Mouse (Mus musculus) liver, embryonic 12.5 days (tissue): Measurements from ENCODE around the gene Rere. TPM values are rescaled to one million over a fixed set of nuclear protein-coding genes. Genes with fewer than 3 reads are reported as not detected.
"Not testable (repeated sequence)": the region's sequence is repeated elsewhere in the genome, so short reads cannot be mapped to it uniquely, and the experiment has no call there.

Source experiments
- ATAC-seq: fragments of 200-750 bp; cut with Nextera tagmentation; 2 replicates; pipeline ENCODE4 v1.8.0; 2017; ENCODE audit warnings: moderate number of reproducible peaks, mild to moderate bottlenecking, moderate library complexity
- H3K27ac ChIP-seq: fragments of 300-500 bp; sonication (generic); 2 replicates; pipeline ENCODE4 v1.5.1; 2016; ENCODE audit warnings: mild to moderate bottlenecking
- H3K27me3 ChIP-seq: fragments of 300-500 bp; sonication (generic); replicated peaks from 2 replicates; pipeline ENCODE4 v1.6.1; 2016; ENCODE audit warnings: mild to moderate bottlenecking, moderate library complexity
- H3K36me3 ChIP-seq: fragments of 300-500 bp; sonication (generic); 2 replicates; pipeline ENCODE4 v1.6.1; 2016; ENCODE audit warnings: mild to moderate bottlenecking, moderate library complexity
- H3K4me1 ChIP-seq: fragments of 300-500 bp; sonication (generic); 2 replicates; pipeline ENCODE4 v1.6.1; 2016
- H3K4me2 ChIP-seq: fragments of 300-500 bp; sonication (generic); 2 replicates; pipeline ENCODE4 v1.6.1; 2016; ENCODE audit warnings: mild to moderate bottlenecking, moderate library complexity
- H3K4me3 ChIP-seq: fragments of 300-500 bp; sonication (generic); 2 replicates; pipeline ENCODE4 v1.5.1; 2016; ENCODE audit warnings: mild to moderate bottlenecking, moderate library complexity
- H3K9ac ChIP-seq: fragments of 300-500 bp; sonication (generic); 2 replicates; pipeline ENCODE4 v1.6.1; 2016; ENCODE audit warnings: mild to moderate bottlenecking, moderate library complexity
- H3K9me3 ChIP-seq: fragments of 300-500 bp; sonication (generic); replicated peaks from 2 replicates; pipeline ENCODE4 v1.6.1; 2016; ENCODE audit warnings: mild to moderate bottlenecking, moderate library complexity
- WGBS: fragments of 180-500 bp; shearing (Covaris S2); methylation state at CpG from one replicate; pipeline ENCODE4 v1.1.7; 2016; ENCODE audit not compliant: insufficient replicate concordance; 5-methylcytosine and 5-hydroxymethylcytosine counted together
- polyA plus RNA-seq: library from polyadenylated mRNA; unstranded; fragments of >200 nt; fragmentation: Nextera tagmentation; extraction: Ambion mirVana; gene quantifications from 2 replicates; pipeline ENCODE4 v1.2.1, GENCODE M21; 2016

The Rere gene
- polyA plus RNA-seq, 1 experiment from 2014 or later = 11.6 TPM

DNA sequence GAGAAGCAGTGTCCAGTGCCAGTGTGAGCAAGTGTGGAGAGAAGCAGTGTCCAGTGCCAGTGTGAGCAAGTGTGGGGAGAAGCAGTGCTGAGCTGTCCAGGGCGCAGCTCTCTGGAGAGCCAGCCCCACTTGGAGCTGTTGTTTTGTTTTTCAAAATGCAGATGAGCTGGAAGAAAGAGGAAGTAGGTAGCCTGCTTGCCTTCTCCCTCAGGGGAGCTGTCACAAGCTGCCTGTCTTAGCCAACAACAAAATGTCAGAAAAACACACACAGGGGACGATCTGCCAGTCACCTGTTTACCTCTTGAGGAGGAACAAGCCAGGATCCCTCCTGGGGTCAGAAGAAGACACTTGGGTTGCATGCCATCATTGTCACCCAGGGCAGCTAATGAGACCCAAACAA, 204.7 kb downstream of the Rere start:
- ATAC-seq = no peak
- Histone ChIP-seq H3K36me3 (peaks cover 9% of the 10 kb centered on the region; the same call in 1 of the 2 replicates), H3K9me3 (no peaks in the 10 kb centered on the region), H3K9ac (no peak overlapping the region), H3K4me1 (peaks cover 41% of the 10 kb centered on the region), H3K4me2 (no peak overlapping the region), H3K27ac (no peak overlapping the region), H3K4me3 (no peak overlapping the region), H3K27me3 (no peaks in the 10 kb centered on the region)
- WGBS = 22% methylated on average over 2 of the region's 2 CpGs

DNA sequence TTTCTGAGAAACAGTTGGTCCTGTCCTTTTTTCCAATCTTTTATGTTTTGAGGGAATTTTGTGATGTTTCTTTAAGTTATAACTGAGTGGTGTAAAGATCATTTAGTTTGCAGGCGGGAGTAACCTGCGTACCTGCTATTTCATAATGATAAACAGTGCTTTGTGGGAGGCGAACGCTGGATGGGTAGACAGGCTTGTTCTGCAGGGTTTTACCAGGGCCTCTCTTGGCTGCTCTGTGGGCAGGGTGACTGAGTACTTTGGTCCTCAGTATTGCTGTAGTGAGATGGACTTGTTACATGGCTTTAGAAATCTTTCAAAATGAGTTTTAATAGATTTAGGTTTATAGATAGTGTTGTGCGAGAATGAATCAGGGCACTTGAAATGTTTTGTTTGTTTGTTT, 205.7 kb downstream of the Rere start:
- no peaks in the 10 kb centered on the region for H3K9me3 ChIP-seq
- no peak overlapping the region for H3K4me3 ChIP-seq
- no peak overlapping the region for H3K4me2 ChIP-seq
- H3K4me1 ChIP-seq = peaks cover 41% of the 10 kb centered on the region
- peaks cover 2% of the 10 kb centered on the region; the same call in 1 of the 2 replicates for H3K36me3 ChIP-seq
- ATAC-seq = no peak
- H3K27me3 ChIP-seq = no peaks in the 10 kb centered on the region
- no peak overlapping the region for H3K9ac ChIP-seq
- 75% methylated on average over 5 of the region's 5 CpGs for WGBS
- H3K27ac ChIP-seq = no peak overlapping the region

DNA sequence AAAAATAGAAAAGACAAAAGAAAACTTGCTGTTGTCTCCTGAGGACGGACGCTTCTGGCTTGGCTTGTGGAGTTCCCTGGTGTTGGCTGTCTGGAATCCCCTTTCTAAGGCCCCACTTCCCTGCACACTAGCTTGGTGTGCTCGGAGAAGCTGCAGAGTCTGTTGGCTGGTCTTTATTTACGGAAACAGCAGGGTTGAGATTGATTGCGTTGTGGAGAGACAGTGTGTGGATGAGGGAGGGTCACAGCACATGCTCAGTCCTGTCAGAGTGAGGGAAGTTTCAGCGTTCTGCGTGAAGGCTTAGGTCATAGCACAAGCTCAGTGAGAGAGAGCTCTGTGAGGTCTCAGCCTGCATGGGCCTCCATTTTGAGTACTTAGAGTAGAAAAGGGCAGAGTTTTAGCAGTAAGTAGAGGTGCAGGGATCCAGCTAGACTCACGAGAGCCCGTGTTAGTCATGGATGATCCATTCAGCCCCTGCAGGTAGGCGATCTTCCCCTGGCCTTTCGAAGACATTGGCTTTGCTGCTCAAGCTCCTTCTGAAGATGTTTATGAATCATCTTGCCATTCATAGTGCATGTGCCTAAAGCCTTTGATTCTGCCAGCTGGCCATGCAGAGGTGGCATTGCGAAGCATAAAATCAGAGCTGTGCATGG, 206.8 kb downstream of the Rere start:
- peaks cover 47% of the 10 kb centered on the region for H3K4me1 ChIP-seq
- H3K27me3 ChIP-seq = no peaks in the 10 kb centered on the region
- H3K27ac ChIP-seq = peak overlapping the region; percentile 37
- H3K9ac ChIP-seq = 0 out of 2 replicates have a peak overlapping the region, but pooled peaks have one; percentile 1
- H3K36me3 ChIP-seq = no peaks in the 10 kb centered on the region
- peak overlapping the region; percentile 48 for H3K4me2 ChIP-seq
- peak; percentile 58 for ATAC-seq
- H3K4me3 ChIP-seq = peak overlapping the region; percentile 7; the same call in 1 of the 2 replicates
- H3K9me3 ChIP-seq = no peaks in the 10 kb centered on the region
- 33% methylated on average over 12 of the region's 12 CpGs for WGBS

DNA sequence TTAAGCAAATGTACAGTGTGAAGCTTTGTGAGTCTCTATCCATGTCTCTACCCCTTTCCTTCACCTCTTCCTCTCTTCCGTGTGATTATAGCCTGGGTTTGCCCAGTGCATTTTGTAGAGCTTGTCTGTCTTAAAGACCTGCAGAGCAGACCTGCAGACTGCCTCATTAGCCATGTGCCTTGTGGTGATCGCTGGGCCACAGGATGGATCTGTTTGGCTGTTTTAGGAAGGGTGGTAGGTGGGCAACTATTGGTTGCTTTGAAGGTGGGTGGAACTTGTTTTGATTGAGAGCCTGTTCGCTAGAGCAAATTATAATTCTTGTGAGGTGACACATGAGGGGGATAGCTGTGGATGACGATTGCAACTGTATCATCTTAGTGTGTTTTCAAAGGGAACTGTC, 207.3 kb downstream of the Rere start:
- ATAC-seq = no peak
- H3K4me2 ChIP-seq = peak overlapping the region; percentile 48
- peak overlapping the region; percentile 37; the same call in 1 of the 2 replicates for H3K27ac ChIP-seq
- no peaks in the 10 kb centered on the region for H3K27me3 ChIP-seq
- peaks cover 52% of the 10 kb centered on the region for H3K4me1 ChIP-seq
- no peak overlapping the region for H3K4me3 ChIP-seq
- no peaks in the 10 kb centered on the region for H3K9me3 ChIP-seq
- 63% methylated on average over 4 of the region's 4 CpGs for WGBS
- no peak overlapping the region for H3K9ac ChIP-seq
- H3K36me3 ChIP-seq = no peaks in the 10 kb centered on the region

DNA sequence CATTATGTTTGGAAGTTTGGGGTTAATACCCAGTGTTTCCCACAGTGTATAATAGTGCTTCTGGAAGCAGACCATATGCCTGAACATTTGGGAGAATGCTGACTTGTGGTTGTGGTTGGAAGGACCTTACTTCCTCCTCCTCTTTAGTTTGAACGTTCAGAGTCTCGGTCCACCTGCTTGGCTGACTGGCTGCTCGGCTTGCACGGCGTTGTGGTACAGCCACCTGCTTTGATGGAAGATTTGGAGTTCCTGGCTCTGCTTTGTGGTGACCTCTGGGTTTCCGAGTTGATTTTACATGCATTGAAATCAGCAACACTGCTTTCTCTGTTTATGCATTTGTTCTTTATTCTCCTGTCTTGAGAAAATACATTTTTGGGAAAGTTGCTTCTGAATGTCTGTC, 208.6 kb downstream of the Rere start:
- H3K9ac ChIP-seq = no peak overlapping the region
- peaks cover 52% of the 10 kb centered on the region for H3K4me1 ChIP-seq
- no peak overlapping the region for H3K4me3 ChIP-seq
- no peaks in the 10 kb centered on the region for H3K9me3 ChIP-seq
- no peak for ATAC-seq
- H3K27me3 ChIP-seq = no peaks in the 10 kb centered on the region
- H3K36me3 ChIP-seq = no peaks in the 10 kb centered on the region
- WGBS = 31% methylated on average over 6 of the region's 6 CpGs
- no peak overlapping the region for H3K4me2 ChIP-seq
- H3K27ac ChIP-seq = no peak overlapping the region

DNA sequence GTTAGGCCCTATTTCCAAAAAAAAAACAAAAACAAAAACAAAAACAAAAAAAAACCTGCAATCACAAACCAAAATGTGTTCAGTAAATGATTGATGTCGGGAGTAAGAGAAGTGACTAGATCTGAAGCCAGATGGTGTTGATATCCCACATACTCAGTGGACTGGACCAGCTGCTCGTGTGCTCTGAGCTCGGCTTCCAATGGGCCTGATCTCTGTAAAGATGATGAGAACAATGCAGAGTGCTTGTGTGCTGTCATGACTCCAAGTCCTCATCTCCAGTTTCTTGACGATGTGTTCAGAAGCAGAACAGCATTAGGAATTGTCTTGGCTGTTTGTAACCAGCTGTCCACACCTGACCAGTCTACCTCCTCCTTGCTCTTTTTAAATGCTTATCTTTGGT, 210.3 kb downstream of the Rere start:
- WGBS = 79% methylated on average over 4 of the region's 4 CpGs
- Histone ChIP-seq H3K27me3 (no peaks in the 10 kb centered on the region), H3K36me3 (no peaks in the 10 kb centered on the region), H3K27ac (no peak overlapping the region), H3K4me3 (no peak overlapping the region), H3K4me1 (peaks cover 45% of the 10 kb centered on the region), H3K9me3 (no peaks in the 10 kb centered on the region), H3K9ac (no peak overlapping the region), H3K4me2 (no peak overlapping the region)
- no peak for ATAC-seq

DNA sequence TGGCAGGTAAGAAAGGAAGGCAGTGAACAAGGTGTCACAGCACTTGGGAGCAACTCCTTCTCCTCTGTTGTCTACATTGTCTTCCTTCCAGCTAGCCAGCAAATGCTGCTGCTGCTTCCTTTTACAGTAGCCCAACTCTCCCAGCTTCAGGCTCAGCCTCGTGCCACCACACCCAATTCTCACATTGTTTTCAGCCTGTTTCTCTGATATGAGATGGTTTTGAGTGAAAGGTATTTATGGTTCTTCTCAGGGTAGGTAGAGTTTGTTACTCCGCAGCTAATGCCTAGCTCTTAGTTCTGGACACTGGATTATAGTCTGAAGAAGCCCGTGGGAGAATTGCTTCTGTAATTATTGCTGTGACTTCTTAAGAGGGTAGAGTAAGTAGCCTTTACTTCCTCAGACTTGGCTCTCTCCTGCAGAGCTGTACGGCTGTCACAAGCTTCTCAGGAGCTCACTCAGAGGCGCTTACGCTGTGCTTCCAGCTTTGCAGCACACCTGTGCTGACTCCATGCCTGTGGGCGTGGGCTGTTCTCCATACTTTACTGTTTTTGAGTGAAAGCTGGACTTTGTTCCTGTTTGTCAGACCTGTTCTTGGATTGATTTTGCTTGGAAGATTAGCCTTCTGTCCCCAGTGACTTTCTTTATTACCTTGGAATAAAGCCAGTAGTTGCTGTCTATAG, 212.0 kb downstream of the Rere start:
- 0 out of 2 replicates have a peak overlapping the region, but pooled peaks have one; percentile 20 for H3K27ac ChIP-seq
- no peak overlapping the region for H3K9ac ChIP-seq
- no peaks in the 10 kb centered on the region for H3K27me3 ChIP-seq
- H3K4me2 ChIP-seq = no peak overlapping the region
- H3K9me3 ChIP-seq = no peaks in the 10 kb centered on the region
- no peaks in the 10 kb centered on the region for H3K36me3 ChIP-seq
- no peak for ATAC-seq
- WGBS = 74% methylated on average over 7 of the region's 7 CpGs
- H3K4me3 ChIP-seq = no peak overlapping the region
- H3K4me1 ChIP-seq = peaks cover 29% of the 10 kb centered on the region

DNA sequence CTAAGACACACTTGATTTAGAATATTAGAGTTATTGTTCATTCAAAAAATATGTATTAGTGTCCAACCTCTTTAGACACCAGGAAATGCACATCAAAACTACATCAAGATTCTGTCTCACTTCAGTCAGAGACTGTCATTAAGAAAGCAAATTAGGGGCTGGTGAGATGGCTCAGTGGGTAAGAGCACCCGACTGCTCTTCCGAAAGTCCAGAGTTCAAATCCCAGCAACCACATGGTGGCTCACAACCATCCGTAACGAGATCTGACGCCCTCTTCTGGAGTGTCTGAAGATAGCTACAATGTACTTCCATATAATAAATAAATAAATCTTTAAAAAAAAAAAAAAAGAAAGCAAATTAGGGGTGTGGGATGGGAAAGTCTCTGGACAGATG, 212.5 kb downstream of the Rere start:
- H3K36me3 ChIP-seq, H3K27ac ChIP-seq, H3K4me2 ChIP-seq, H3K4me3 ChIP-seq, H3K9ac ChIP-seq, H3K27me3 ChIP-seq, H3K9me3 ChIP-seq, ATAC-seq: not testable (repeated sequence)
- peaks cover 24% of the 10 kb centered on the region for H3K4me1 ChIP-seq
- WGBS = 90% methylated on average over 5 of the region's 5 CpGs

DNA sequence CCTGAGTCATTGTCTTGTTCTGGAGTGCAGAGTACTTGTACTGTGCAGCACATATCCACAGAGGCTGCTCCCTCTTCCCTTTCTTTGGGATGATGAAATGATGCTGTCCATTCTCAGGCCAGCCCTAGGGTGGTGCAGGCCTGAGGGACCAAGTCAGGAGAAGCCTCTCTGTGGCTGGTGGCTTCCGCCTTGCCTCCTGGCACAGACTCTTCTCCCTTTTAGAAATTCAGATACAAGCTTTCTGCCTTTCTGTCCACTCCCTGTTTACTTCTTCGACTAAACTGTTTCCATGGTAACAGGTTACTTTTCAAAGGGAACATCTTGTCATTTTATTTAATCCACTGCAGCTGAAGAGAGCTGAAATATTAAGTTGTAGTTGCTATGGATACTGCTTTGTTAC, 214.1 kb downstream of the Rere start:
- Histone ChIP-seq H3K36me3 (no peaks in the 10 kb centered on the region), H3K27me3 (no peaks in the 10 kb centered on the region), H3K9ac (no peak overlapping the region), H3K27ac (no peak overlapping the region), H3K4me2 (no peak overlapping the region), H3K4me1 (peaks cover 12% of the 10 kb centered on the region), H3K4me3 (no peak overlapping the region), H3K9me3 (no peaks in the 10 kb centered on the region)
- ATAC-seq = no peak
- 83% methylated on average over 2 of the region's 2 CpGs for WGBS

DNA sequence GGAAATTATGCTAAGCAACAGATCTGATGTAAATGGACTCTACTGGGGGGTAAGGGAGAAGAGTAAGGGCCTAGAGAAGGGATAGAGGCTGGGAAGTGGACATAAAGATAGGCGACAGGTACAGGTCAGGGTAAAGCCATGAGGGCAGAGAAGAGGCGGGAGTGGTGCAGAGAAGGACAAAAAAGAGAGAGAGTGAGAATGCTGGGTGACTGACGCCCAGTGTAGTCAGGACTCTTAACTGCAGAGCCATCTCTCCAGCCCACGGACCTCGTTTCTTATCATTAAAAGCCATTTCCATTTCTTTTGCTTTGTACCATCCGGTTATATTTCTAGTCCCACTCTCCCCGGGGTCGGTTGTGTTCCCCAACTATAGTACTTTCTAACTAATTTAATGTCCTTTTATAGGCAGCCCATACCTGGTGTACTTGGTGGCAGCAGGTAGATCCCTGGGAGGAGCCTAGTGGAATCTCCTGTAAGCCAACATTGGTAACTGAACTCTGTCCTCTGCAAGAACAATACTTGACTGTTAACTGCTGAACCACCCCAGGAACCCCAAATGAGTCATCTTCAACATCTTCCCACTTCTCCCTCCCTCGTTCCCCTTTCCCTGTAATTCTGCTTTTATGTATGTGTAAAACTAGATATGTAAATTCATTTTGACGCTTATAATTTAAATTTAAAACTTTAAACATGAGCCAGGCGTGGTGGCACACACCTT, 223.0 kb downstream of the Rere start:
- no peak overlapping the region for H3K9ac ChIP-seq
- peaks cover 28% of the 10 kb centered on the region for H3K4me1 ChIP-seq
- no peak overlapping the region for H3K4me2 ChIP-seq
- 0 out of 2 replicates have a peak overlapping the region, but pooled peaks have one; percentile 21 for H3K27ac ChIP-seq
- ATAC-seq = peak; percentile 47; the same call in 1 of the 2 replicates
- no peak overlapping the region for H3K4me3 ChIP-seq
- 42% methylated on average over 11 of the region's 11 CpGs for WGBS
- peaks cover 30% of the 10 kb centered on the region for H3K36me3 ChIP-seq
- no peaks in the 10 kb centered on the region for H3K27me3 ChIP-seq
- H3K9me3 ChIP-seq = no peaks in the 10 kb centered on the region

DNA sequence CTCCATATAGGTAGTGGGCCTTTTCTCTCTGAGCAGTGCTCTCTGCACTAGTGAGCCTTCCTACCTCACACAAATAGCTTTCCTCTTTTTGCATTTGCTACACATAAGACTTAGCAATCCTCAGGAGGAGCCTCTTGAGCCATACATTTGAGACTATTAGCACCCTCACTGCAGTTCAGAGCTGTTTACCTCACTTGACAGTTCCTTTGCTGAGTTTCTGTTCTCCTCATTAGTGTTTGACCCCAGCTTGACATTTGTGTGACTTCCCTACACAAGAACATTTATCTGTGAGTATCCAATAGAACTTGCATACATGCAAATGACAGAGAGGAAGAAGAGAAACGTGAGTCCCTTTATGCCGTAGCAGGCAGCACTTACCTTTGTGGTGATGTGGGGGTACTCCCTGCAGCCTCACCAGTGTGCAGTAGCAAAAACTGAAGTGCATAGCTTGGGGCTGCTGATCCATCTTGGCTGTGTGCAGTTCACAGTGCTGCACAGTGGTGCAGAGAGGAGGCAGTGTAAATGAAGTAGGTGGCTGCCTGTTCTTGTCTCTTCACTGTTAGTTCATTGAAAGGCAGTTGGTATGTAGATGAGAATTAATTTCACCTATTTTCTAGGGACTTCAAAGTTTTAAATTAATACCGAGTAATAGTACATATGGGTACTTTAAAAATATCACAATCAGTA, 227.7 kb downstream of the Rere start:
- Histone ChIP-seq H3K4me1 (peaks cover 26% of the 10 kb centered on the region), H3K9ac (no peak overlapping the region), H3K27ac (no peak overlapping the region), H3K27me3 (no peaks in the 10 kb centered on the region), H3K4me2 (no peak overlapping the region), H3K36me3 (peaks cover 49% of the 10 kb centered on the region), H3K9me3 (no peaks in the 10 kb centered on the region), H3K4me3 (no peak overlapping the region)
- WGBS = 68% methylated on average over 3 of the region's 3 CpGs
- ATAC-seq = no peak
